Mouse (Mus musculus) cerebellum, adult 11-12 months (tissue): Measurements from ENCODE around the gene Slc2a1.

Experiments used
- DNase-seq: peaks from one replicate; pipeline ENCODE4 v3.0.0; 2022

Gene Slc2a1

DNA sequence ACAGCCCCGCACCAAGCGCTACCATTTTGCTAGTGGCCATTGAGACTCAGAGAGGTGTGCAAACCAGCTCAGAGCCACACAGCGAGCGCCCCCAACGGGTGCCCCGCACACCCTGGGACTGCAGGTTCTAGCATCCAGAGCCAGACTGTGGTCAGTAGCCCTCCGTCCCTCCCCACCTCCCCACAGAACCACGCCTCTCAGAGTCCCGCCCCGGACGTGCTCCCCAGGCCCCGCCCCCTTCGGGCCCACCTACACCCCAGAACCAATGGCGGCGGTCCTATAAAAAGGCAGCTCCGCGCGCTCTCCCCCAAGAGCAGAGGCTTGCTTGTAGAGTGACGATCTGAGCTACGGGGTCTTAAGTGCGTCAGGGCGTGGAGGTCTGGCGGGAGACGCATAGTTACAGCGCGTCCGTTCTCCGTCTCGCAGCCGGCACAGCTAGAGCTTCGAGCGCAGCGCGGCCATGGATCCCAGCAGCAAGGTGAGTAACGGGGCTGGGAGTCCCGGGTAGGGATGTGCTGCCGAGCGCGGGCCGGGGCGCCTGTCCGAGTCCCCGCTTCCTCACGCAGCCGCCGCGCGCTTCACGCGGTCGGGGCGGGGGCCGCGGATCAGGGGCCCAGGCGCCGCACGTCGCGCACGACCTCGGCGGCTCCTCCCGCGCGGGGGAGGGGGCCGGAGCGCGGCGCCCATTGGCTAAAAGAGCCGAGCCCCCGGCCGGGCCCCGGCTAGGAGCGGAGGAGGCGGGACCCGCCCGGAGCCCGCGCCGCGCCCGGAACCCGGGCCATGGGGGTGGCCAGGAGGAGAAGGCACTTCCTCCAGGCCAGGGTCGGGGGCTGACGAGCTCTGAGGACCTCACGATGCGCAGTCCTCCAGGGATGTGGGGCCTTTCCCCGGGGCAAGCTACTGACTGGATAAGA is at the start of gene Slc2a1:
TSS of gene Slc2a1 (plus strand) at position 217 of the 914 bp plus-strand sequence.
- peak; percentile 94 for DNase-seq

DNA sequence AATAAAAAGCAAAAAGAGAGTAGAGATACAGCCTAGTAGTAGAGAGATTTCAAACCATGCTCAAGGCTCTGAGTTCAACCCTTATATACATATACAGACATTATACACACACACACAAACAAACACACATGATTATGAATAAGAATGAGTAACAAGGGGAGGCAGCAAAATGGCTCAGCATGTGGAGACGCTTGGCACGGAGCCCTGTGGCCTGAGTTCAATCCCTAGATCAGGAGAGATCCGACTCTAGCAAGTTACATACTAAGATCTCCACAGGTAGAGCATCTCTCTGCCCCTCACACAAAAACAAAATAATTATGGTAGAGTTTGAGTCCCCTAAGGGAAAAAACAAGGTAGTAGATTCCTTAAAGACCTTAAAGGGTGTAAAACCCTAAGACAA is 41.7 kb upstream of the Slc2a1 start:
- no peak for DNase-seq

DNA sequence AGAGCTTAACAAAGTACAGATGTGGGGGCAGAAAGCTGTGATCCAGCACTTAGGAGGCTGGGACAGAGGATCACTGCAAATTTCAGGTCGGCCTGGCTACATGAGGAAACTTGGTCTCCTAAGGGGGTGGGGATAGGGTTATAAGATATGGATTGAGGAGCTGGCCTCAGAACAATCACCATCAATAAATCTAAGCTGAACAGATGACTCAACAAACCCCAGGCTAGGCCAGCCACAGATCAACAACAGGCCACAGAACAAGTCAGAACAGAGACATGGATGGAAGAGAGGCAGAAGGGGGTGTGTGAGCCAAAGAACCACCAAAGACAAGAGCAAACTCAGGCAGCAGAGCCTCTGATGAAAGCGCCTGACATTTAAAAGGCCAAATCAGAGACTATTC is 41.3 kb upstream of the Slc2a1 start:
- no peak for DNase-seq

- no peak for DNase-seq
Observed at GRCm38 (mm10) chr4:119068918-119069317, 39.6 kb upstream of the Slc2a1 start.

- DNase-seq = no peak
Observed at GRCm38 (mm10) chr4:119070181-119070580, 38.3 kb upstream of the Slc2a1 start.

DNA sequence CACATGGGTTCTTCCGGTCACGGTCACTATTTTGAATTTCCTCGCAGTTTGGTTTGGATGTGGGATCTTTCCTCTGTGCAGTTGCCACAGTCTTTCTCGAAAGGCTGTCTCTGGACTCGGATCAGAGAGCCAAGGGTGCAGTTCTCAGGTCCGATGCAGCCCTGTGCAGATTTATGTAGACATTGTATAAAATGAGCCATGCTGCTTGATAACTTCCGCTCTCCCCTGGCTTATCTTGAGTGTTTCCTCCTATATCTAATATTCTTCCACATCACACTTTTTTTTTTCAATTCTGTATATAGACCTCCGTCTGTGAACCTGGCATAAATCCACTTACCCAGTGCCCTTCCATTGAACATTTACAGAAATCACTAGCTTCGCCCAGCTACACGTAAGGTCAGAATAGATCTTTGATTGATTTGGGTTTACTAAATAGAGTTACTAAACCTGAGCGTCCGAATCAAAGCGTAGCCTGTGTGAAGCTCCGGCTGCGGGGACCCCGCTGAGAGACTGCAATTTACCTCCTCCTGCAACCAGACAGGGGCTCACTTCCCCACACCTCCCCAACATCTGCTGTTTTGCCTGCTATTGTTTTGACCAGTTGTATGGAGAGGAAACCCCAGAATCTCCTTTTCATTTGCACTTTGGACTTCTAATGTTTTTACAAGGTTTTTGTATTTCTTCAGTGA is 37.4 kb upstream of the Slc2a1 start:
- DNase-seq = no peak

GRCm38 (mm10) chr4:119071648-119072362 is 36.7 kb upstream of the Slc2a1 start:
- no peak for DNase-seq

- DNase-seq = no peak
Observed at GRCm38 (mm10) chr4:119072363-119072940, 36.1 kb upstream of the Slc2a1 start.

GRCm38 (mm10) chr4:119072941-119073451 is 35.5 kb upstream of the Slc2a1 start:
- DNase-seq = no peak

- no peak for DNase-seq
Observed at GRCm38 (mm10) chr4:119073626-119074025, 34.9 kb upstream of the Slc2a1 start.

GRCm38 (mm10) chr4:119074596-119074995 is 33.9 kb upstream of the Slc2a1 start:
- no peak for DNase-seq

DNA sequence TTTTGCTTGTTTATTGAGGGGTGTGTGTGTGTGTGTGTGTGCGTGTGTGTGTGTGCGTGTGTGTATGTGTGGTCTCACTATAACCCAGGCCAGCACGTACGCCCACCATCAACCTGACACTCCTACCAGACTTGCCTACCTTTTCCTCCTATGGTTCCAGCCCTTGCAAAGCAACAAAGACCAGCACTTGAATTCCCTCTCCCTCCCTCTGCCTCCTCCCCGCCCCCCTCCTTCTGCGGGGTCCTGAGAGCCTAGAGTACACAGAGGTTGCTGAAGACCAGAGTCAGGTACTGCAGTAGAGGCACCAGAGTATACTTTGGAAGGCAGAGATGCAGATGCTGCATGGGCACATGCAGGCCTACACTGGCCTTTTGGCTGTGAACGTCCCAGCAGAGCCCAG is 33.2 kb upstream of the Slc2a1 start:
- no peak for DNase-seq

GRCm38 (mm10) chr4:119076336-119076735 is 32.2 kb upstream of the Slc2a1 start:
- no peak for DNase-seq

- peak; percentile 50 for DNase-seq
Observed at GRCm38 (mm10) chr4:119077084-119077682, 31.3 kb upstream of the Slc2a1 start.

DNA sequence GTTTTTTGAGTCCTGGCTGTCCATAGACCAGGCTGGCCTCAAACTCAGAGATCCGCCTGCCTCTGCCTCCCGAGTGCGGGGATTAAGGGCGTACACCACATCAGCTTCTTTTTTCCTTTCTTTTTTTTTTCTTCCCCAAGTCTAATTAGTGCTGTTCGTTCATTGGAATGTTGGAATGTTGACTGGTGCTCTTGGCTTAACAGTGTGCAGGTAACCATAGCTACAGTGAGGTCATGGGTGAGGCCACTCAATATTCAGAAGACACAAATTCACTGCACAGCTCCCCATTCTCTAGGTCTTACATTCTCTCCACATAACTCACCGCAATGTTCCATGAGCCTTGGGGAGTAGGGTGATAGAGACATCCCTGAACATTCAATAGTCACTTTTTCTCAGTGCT is 28.6 kb upstream of the Slc2a1 start:
- no peak for DNase-seq

GRCm38 (mm10) chr4:119082740-119083231 is 25.7 kb upstream of the Slc2a1 start:
- no peak for DNase-seq

GRCm38 (mm10) chr4:119088424-119088823 is 20.1 kb upstream of the Slc2a1 start:
- no peak for DNase-seq

DNA sequence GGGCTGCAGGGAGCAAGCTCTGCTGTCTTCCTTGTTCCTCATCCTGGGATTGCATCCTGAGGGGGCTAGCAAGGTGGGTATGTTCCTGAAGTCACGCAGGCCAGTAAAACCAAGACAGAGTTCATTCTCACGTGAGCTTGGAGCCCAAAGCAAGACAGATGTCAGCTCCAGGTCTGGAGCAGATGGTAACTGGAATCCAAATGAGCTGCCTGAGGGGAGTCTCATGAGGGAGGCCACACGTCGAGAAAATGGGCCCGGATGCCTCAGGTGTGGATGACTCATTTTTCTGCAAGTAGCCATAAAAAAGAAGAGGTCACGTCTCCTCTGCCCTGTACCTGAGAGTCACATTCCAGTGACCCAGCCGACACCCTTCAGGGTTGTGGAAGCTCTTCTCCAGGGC is 14.6 kb upstream of the Slc2a1 start:
- no peak for DNase-seq

- no peak for DNase-seq
Observed at GRCm38 (mm10) chr4:119094987-119095386, 13.5 kb upstream of the Slc2a1 start.

GRCm38 (mm10) chr4:119096401-119096800 is 12.1 kb upstream of the Slc2a1 start:
- DNase-seq = no peak

DNA sequence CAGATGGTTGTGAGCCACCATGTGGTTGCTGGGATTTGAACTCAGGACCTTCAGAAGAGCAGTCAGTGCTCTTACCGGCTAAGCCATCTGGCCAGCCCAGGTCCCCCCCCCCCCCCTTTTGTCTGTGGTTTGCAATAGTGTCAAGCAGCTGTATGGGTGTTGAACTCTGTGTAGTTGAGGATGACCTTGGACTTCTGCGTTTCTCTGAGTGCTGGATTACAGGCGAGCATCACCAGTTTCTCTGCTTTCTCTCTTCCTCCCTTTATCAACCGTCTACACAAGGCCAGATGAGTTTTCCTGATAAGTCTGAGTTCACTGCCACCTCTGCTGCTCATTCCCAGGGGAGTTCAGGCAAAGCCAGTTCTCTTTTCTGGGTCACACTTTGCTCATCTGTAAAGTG is 11.1 kb upstream of the Slc2a1 start:
- no peak for DNase-seq
